Mouse (Mus musculus): Measurements from ENCODE around the gene Bace2. TPM values are rescaled to one million over a fixed set of nuclear protein-coding genes. Genes with fewer than 3 reads are reported as not detected.

Gene Bace2
- total and polyA plus RNA-seq, 3 experiments: 0.04 to 0.63 (median 0.46) TPM

DNA sequence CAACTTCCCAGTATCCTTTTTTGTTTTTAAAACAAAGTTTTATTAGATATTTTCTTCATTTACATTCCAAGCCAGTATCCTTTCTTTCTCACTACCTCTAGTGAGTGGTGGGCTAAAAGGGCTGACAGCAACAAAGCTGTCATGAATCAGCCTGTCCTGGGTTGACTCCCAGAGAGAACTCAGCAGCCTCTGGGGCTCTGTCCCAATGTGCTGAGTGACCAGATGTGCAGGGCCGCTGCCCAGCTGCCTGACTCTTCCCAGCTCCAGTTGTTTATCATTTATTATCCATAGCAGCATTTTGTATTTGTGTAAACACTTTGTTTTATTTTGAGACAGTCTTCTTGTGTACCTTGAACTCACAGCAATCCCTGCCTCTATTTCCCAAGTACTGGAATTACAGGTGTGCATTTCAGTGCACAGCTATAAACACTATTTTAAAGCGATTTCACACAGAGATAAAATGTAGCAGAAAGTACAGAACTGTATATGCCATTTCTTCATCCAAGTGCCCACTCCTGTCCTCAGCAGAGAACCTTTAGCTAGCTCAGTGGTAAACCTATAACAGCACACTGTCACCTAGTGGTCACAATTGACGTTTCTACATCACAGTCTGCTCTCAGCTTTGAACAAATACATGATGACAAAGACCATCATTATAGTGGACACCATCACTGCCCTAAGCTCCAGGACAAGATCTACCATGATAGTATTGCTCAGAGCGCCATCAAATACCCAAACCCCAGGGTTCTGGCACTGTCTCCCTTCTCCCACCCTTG, 109.8 kb downstream of the Bace2 start:
- Histone ChIP-seq H3K4me2 (ENCODE audit: insufficient read depth, low read depth, poor library complexity, severe bottlenecking) (no peak overlapping the region), H3K27ac (ENCODE audit: insufficient read depth, low read depth) (no peak overlapping the region), H3K79me2 (replicated peaks; ENCODE audit: control insufficient read depth, extremely low read depth, insufficient read depth, poor library complexity, severe bottlenecking) (no peaks in the 10 kb centered on the region), H3K4me3 (replicated peaks in 1 of 3; ENCODE audit: low read depth in 2 of 3, low read length in 2 of 3, poor library complexity in 1 of 3) (no peak overlapping the region), H3K27me3 (replicated peaks) (no peaks in the 10 kb centered on the region), H3K9ac (ENCODE audit: insufficient read depth, low read depth) (no peak overlapping the region), H3K36me3 (replicated peaks in 1 of 2; ENCODE audit: control insufficient read depth in 1 of 2, insufficient read depth in 1 of 2, low read length in 1 of 2) (no peaks in the 10 kb centered on the region), H3K9me3 (replicated peaks; ENCODE audit: low read length) (no peaks in the 10 kb centered on the region), H3K4me1 (ENCODE audit: control insufficient read depth in 1 of 2, insufficient read depth in 2 of 2) (peaks cover 44 to 71% of the 10 kb centered on the region in 2 experiments)
- no peak for TF ChIP-seq TCF12 (IDR thresholded peaks at IDR 0.05; ENCODE audit: low read depth, low read length)
- TF ChIP-seq ZMIZ1 (IDR thresholded peaks at IDR 0.05; ENCODE audit: low read depth, low read length): no peak
- 0 out of 2 replicates have a peak, but pooled peaks have one; percentile 14 for TF ChIP-seq HCFC1 (IDR thresholded peaks at IDR 0.05; ENCODE audit: low read depth, low read length)
- TF ChIP-seq RAD21 (IDR thresholded peaks at IDR 0.05; ENCODE audit: low read depth, low read length): peak; percentile 89
- TF ChIP-seq JUND (conservative IDR thresholded peaks at IDR 0.05; ENCODE audit: low read depth, low read length): 0 out of 2 replicates have a peak, but pooled peaks have one; percentile 46
- peak; percentile 96 to 99 for TF ChIP-seq CTCF (conservative IDR thresholded peaks at IDR 0.05 in 1 of 2, IDR thresholded peaks at IDR 0.05 in 1 of 2; ENCODE audit: low read depth in 2 of 2, low read length in 2 of 2)
- TF ChIP-seq NELFE (IDR thresholded peaks at IDR 0.05; ENCODE audit: low read depth, low read length): peak; percentile 29; the same call in 1 of the 2 replicates
- TF ChIP-seq ZC3H11A (IDR thresholded peaks at IDR 0.05; ENCODE audit: low read depth, low read length): peak; percentile 85
- TF ChIP-seq IRF4 (IDR thresholded peaks at IDR 0.05; ENCODE audit: low read depth, low read length): peak; percentile 61; the same call in 1 of the 2 replicates
- TF ChIP-seq SMC3 (IDR thresholded peaks at IDR 0.05; ENCODE audit: low read depth, low read length): peak; percentile 97
- TF ChIP-seq MAZ (IDR thresholded peaks at IDR 0.05; ENCODE audit: low read depth, low read length): no peak
- dilution Hi-C loops (cut with MboI; ENCODE audit: extremely low pct_ligation_motif_present, extremely low pct_unique_long_range_greater_than_20kb, low sequenced_read_pairs) (no loop called here), in situ Hi-C loops (cut with MboI; ENCODE audit: low pct_ligation_motif_present, low pct_unique_long_range_greater_than_20kb, low sequenced_read_pairs) (no loop called here)
- peak; percentile 73 for DNase-seq (ENCODE audit: extremely low read depth)

DNA sequence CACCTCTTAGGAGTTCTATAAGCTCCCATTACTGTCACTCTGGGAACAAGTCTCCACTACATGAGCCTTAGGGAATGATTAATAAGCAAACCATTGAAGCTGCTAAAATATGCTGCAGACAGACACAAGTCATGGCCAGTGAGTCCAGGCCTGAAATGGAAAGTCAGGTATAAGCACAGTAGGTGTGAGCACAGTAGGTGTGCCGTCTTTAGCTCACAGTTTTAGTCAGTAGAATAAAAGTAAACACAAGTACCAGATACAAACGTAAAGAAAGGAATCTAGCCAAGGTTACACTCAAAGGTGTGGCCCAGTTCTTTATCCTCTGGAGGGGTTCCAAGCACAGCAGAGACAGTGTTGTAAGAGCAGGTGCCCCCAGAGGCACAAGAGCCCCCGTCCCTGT, 110.9 kb downstream of the Bace2 start:
- no peak overlapping the region for H3K4me2 ChIP-seq (ENCODE audit: insufficient read depth, low read depth, poor library complexity, severe bottlenecking)
- in situ Hi-C loops (cut with MboI; ENCODE audit: low pct_ligation_motif_present, low pct_unique_long_range_greater_than_20kb, low sequenced_read_pairs) (no loop called here), dilution Hi-C loops (cut with MboI; ENCODE audit: extremely low pct_ligation_motif_present, extremely low pct_unique_long_range_greater_than_20kb, low sequenced_read_pairs) (no loop called here)
- no peaks in the 10 kb centered on the region for H3K9me3 ChIP-seq (replicated peaks; ENCODE audit: low read length)
- no peak for DNase-seq (ENCODE audit: extremely low read depth)
- H3K27ac ChIP-seq (ENCODE audit: insufficient read depth, low read depth): no peak overlapping the region
- H3K27me3 ChIP-seq (replicated peaks): no peaks in the 10 kb centered on the region
- H3K36me3 ChIP-seq (replicated peaks in 1 of 2; ENCODE audit: control insufficient read depth in 1 of 2, insufficient read depth in 1 of 2, low read length in 1 of 2): no peaks in the 10 kb centered on the region
- no peak overlapping the region for H3K4me3 ChIP-seq (replicated peaks in 1 of 3; ENCODE audit: low read depth in 2 of 3, low read length in 2 of 3, poor library complexity in 1 of 3)
- H3K9ac ChIP-seq (ENCODE audit: insufficient read depth, low read depth): no peak overlapping the region
- no peaks in the 10 kb centered on the region for H3K79me2 ChIP-seq (replicated peaks; ENCODE audit: control insufficient read depth, extremely low read depth, insufficient read depth, poor library complexity, severe bottlenecking)
- TF ChIP-seq PAX5 (IDR thresholded peaks at IDR 0.05; ENCODE audit: low read length): no peak
- TF ChIP-seq ZKSCAN1 (IDR thresholded peaks at IDR 0.05; ENCODE audit: borderline replicate concordance, low read depth, low read length): peak; percentile 63; the same call in 1 of the 2 replicates
- peaks cover 33 to 66% of the 10 kb centered on the region in 2 experiments for H3K4me1 ChIP-seq (ENCODE audit: control insufficient read depth in 1 of 2, insufficient read depth in 2 of 2)

Measured in CH12.LX (cell line).